Mouse (Mus musculus): ENCODE measurements at regions not wholly inside any gene's neighbourhood (a gene's known extent, or its start where the extent isn't known, plus 50 kb on each side); places are given as distances from the start of the nearest gene placed in this dataset.

DNA sequence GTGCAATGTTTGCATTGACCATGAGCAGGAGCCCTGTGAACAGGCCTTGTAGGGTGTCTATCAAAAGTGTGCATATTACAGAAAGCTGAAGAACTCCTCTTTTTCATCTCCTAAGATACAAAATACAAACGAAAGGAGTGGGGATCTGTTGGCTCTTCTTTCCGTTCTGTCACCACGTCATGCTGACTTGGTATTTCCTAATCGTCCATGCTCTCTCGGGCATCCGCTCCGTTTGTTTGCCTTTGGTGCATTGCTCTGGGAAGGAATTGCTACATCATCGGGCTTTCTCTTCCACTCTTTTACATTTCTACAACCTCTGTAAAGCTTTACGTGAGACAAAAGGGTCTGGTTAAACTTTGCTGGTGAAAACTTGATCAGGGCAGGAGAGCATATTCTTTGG lies 581.2 kb upstream of the Nr5a2 start:
- in situ Hi-C loops (cut with MboI; ENCODE audit: low sequenced_read_pairs in 2 of 2, unreplicated experiment in 2 of 2): no loop called here
- no peaks in the 10 kb centered on the region for H3K9me3 ChIP-seq (ENCODE audit: control insufficient read depth, insufficient read depth, low read depth, low read length)
- H3K9ac ChIP-seq (ENCODE audit: insufficient read depth, low read depth, low read length, poor library complexity, severe bottlenecking): no peak overlapping the region
- no peaks in the 10 kb centered on the region for H3K36me3 ChIP-seq (ENCODE audit: control insufficient read depth, insufficient read depth, low read length, poor library complexity, severe bottlenecking)
- no peak overlapping the region for H3K27ac ChIP-seq (ENCODE audit: insufficient read depth, low read depth, low read length, poor library complexity, severe bottlenecking)
- H3K4me1 ChIP-seq (ENCODE audit: control insufficient read depth in 2 of 2, insufficient read depth in 2 of 2, low read length in 2 of 2, poor library complexity in 1 of 2): no peaks in the 10 kb centered on the region
- no peak for DNase-seq (ENCODE audit: low read depth, low spot score)
- no peak for TF ChIP-seq ZNF384 (IDR thresholded peaks at IDR 0.05; ENCODE audit: low read depth, low read length)
- 0 out of 2 replicates have a peak, but pooled peaks have one; percentile 12 for TF ChIP-seq MAFK (IDR thresholded peaks at IDR 0.05; ENCODE audit: insufficient read depth, low read depth, low read length)
- no peak overlapping the region for H3K4me3 ChIP-seq (ENCODE audit: insufficient read depth in 1 of 2, low read depth in 1 of 2, low read length in 2 of 2, poor library complexity in 1 of 2, severe bottlenecking in 1 of 2)

DNA sequence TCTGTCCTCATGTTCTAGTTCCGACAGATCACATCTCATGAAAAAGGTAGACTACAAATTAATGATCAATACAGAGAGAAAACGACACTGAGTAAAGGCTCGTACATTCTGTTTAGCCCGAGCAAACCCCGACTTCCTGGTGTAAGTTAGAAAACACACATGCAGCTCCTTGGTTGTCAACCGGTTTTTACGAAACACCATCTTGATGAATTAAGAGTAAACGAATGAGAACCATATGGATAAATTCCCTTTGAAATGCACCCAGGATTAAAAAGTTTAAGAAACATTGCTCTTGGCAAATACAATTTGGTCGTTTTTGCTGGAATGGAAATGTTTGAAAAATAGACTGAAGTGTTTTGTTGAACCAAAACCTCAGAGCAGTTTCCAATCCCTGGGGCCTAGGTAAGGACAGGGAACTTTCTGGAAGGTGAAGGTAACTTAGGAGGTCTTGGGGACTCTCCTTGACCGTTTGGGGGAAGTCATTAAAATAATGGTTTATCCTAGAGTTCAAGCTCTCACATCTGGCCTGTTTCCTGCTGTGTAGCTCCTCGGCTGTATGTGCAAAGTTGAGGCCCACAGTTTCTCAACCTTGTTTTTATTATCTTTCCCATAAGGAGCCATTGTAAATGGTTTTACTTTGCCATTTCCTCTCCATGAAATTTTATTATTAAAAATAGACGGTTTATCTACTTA lies 579.3 kb upstream of the Nr5a2 start:
- Histone ChIP-seq H3K4me3 (ENCODE audit: insufficient read depth in 1 of 2, low read depth in 1 of 2, low read length in 2 of 2, poor library complexity in 1 of 2, severe bottlenecking in 1 of 2) (no peak overlapping the region), H3K4me1 (ENCODE audit: control insufficient read depth in 2 of 2, insufficient read depth in 2 of 2, low read length in 2 of 2, poor library complexity in 1 of 2) (no peaks in the 10 kb centered on the region), H3K9ac (ENCODE audit: insufficient read depth, low read depth, low read length, poor library complexity, severe bottlenecking) (no peak overlapping the region), H3K27ac (ENCODE audit: insufficient read depth, low read depth, low read length, poor library complexity, severe bottlenecking) (no peak overlapping the region), H3K36me3 (ENCODE audit: control insufficient read depth, insufficient read depth, low read length, poor library complexity, severe bottlenecking) (no peaks in the 10 kb centered on the region), H3K9me3 (ENCODE audit: control insufficient read depth, insufficient read depth, low read depth, low read length) (no peaks in the 10 kb centered on the region)
- in situ Hi-C loops (cut with MboI; ENCODE audit: low sequenced_read_pairs in 2 of 2, unreplicated experiment in 2 of 2): no loop called here
- DNase-seq (ENCODE audit: low read depth, low spot score): no peak
- TF ChIP-seq ZC3H11A (IDR thresholded peaks at IDR 0.05; ENCODE audit: borderline replicate concordance, low read depth, low read length) (no peak), MAFK (IDR thresholded peaks at IDR 0.05; ENCODE audit: insufficient read depth, low read depth, low read length) (no peak), ZNF384 (IDR thresholded peaks at IDR 0.05; ENCODE audit: low read depth, low read length) (no peak), HCFC1 (IDR thresholded peaks at IDR 0.05; ENCODE audit: borderline replicate concordance, insufficient read depth, low read length) (no peak), CHD2 (IDR thresholded peaks at IDR 0.05; ENCODE audit: low read depth, low read length) (no peak)

DNA sequence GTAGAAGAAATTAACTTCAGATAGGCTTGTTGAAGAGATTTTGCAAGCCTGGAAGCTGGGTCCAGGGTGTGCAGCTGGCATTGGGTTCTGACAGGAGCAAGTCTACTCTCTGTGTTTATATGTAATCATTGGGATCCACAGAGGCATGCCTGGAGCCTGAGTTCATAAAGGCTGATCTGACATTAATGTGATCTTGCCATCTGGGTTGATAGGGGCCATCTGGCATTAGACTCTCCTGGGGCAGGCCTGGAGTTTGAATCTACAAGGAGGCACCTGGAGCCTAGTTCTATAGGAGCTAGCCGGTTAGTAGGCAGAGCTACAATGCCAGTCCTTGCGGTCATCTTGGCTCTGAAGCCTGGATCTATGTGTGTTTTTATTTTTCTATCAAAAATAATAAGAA lies 554.5 kb upstream of the Nr5a2 start:
- Histone ChIP-seq H3K4me3 (ENCODE audit: insufficient read depth in 1 of 2, low read depth in 1 of 2, low read length in 2 of 2, poor library complexity in 1 of 2, severe bottlenecking in 1 of 2) (no peak overlapping the region), H3K9me3 (ENCODE audit: control insufficient read depth, insufficient read depth, low read depth, low read length) (no peaks in the 10 kb centered on the region), H3K4me1 (ENCODE audit: control insufficient read depth in 2 of 2, insufficient read depth in 2 of 2, low read length in 2 of 2, poor library complexity in 1 of 2) (no peaks in the 10 kb centered on the region), H3K36me3 (ENCODE audit: control insufficient read depth, insufficient read depth, low read length, poor library complexity, severe bottlenecking) (no peaks in the 10 kb centered on the region), H3K9ac (ENCODE audit: insufficient read depth, low read depth, low read length, poor library complexity, severe bottlenecking) (no peak overlapping the region), H3K27ac (ENCODE audit: insufficient read depth, low read depth, low read length, poor library complexity, severe bottlenecking) (no peak overlapping the region)
- TF ChIP-seq ZC3H11A (IDR thresholded peaks at IDR 0.05; ENCODE audit: borderline replicate concordance, low read depth, low read length) (no peak), MAFK (IDR thresholded peaks at IDR 0.05; ENCODE audit: insufficient read depth, low read depth, low read length) (no peak), ZNF384 (IDR thresholded peaks at IDR 0.05; ENCODE audit: low read depth, low read length) (no peak), HCFC1 (IDR thresholded peaks at IDR 0.05; ENCODE audit: borderline replicate concordance, insufficient read depth, low read length) (no peak), CHD2 (IDR thresholded peaks at IDR 0.05; ENCODE audit: low read depth, low read length) (no peak)
- in situ Hi-C loops (cut with MboI; ENCODE audit: low sequenced_read_pairs in 2 of 2, unreplicated experiment in 2 of 2): no loop called here
- DNase-seq (ENCODE audit: low read depth, low spot score): no peak

DNA sequence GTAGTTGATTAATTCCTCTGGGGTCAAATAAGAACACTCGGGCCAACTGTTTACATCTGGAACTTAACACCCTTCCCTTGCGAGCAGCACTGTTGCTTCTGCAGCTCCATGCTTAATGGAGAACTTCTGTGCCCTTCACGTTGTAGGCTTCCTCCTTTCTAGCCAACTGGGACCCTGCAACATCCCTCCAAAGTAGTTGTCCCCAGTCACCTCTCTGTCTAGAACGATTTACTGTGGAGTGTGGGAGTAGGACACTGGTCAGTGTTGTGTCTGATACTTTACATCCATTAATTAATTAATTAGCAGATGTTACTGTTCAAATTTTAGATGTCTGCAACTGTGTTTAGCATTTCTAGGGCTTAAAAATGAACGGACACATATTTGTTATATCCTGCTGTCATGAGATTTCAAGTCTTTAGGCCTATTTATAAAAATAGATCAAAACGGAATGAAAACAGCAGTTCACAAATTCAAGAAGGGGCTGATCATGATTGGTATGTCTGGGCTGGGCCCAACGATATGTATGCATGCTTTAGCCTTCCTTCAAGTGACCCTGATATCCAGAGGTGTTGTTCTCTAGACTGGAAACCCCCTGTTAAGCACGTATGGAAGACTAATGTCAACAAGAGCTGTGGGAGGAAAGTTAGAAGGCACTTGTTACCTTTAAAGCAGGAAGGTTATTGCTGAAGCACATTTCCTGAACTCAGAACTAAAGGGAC lies 543.6 kb upstream of the Nr5a2 start:
- DNase-seq (ENCODE audit: low read depth, low spot score): no peak
- H3K4me3 ChIP-seq (ENCODE audit: insufficient read depth in 1 of 2, low read depth in 1 of 2, low read length in 2 of 2, poor library complexity in 1 of 2, severe bottlenecking in 1 of 2): no peak overlapping the region
- H3K9ac ChIP-seq (ENCODE audit: insufficient read depth, low read depth, low read length, poor library complexity, severe bottlenecking): no peak overlapping the region
- no peaks in the 10 kb centered on the region for H3K36me3 ChIP-seq (ENCODE audit: control insufficient read depth, insufficient read depth, low read length, poor library complexity, severe bottlenecking)
- H3K4me1 ChIP-seq (ENCODE audit: control insufficient read depth in 2 of 2, insufficient read depth in 2 of 2, low read length in 2 of 2, poor library complexity in 1 of 2): no peaks in the 10 kb centered on the region
- H3K27ac ChIP-seq (ENCODE audit: insufficient read depth, low read depth, low read length, poor library complexity, severe bottlenecking): no peak overlapping the region
- in situ Hi-C loops (cut with MboI; ENCODE audit: low sequenced_read_pairs in 2 of 2, unreplicated experiment in 2 of 2): no loop called here
- no peaks in the 10 kb centered on the region for H3K9me3 ChIP-seq (ENCODE audit: control insufficient read depth, insufficient read depth, low read depth, low read length)
- TF ChIP-seq ZC3H11A (IDR thresholded peaks at IDR 0.05; ENCODE audit: borderline replicate concordance, low read depth, low read length) (no peak), HCFC1 (IDR thresholded peaks at IDR 0.05; ENCODE audit: borderline replicate concordance, insufficient read depth, low read length) (no peak), ZNF384 (IDR thresholded peaks at IDR 0.05; ENCODE audit: low read depth, low read length) (no peak), CHD2 (IDR thresholded peaks at IDR 0.05; ENCODE audit: low read depth, low read length) (no peak), MAFK (IDR thresholded peaks at IDR 0.05; ENCODE audit: insufficient read depth, low read depth, low read length) (no peak)

All from ES-E14 (cell line).